Mouse (Mus musculus) urinary bladder, postnatal 4 days (tissue): ENCODE measurements at regions not wholly inside any gene's neighbourhood (a gene's known extent, or its start where the extent isn't known, plus 50 kb on each side); places are given as distances from the start of the nearest gene placed in this dataset.

Experiments used
- DNase-seq, 2 experiments: peaks; one replicate each; pipeline ENCODE4 v3.0.0; 2021 to 2022; ENCODE audit warnings: low spot score in 2 of 2

GRCm38 (mm10) chr11:111838996-111839395, 773.0 kb downstream of the Kcnj2 start:
- DNase-seq = no peak

DNA sequence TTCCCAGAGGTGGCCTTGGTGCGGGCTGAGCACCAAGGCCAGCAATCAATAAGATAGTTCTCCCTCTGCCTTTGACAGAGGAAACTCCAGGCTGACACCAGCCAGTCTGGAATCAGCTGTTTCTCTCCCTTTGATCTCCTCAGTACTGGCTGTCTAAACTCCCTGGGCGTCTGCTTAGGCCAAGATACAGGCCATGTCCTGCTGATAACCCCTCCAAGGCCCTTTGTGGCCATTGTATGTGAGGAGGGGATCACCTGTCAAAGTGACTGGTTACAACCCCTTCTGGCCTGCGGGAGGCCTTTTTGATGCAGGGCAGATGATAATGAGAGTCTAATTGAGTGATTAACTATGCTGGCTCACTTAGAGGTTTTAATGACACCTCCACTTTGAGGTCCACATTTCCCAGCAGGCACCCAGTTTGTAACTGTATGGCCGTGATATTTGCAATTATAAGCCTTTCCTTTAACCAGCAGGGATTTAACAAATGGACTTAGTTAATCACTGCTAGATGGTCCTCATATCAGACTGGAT, 777.8 kb downstream of the Kcnj2 start:
- DNase-seq = no peak

DNA sequence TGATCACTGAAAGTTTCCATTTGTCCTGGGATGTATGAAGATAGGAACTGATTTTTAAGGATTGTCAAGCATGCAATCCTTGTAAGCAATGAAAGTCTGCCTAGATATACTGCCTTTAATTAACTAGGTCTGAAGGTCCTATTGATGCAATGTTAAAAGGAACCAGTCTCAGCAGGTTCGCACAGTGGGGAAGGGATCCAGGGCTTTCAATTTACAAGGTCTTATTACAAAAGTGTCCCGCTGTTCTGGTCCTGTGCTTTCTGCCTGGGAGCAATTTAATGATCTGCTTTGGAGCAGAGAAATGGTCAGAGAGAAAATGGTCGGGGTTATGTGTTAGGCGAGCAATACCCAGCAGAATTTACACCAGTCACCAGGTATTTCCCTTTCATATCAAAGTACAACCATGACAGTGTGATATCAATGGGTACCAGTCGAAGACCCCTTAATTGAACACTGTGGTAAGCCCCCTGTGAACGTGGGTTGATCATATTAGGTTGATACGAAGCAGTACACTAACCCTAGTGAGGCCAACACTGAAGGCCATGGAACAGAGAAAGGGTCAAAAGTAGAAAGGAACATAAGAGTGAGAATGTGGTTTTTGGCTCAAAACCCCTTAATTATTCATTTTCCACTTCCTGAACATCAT, 778.5 kb downstream of the Kcnj2 start:
- DNase-seq = no peak

- DNase-seq = no peak
Observed at GRCm38 (mm10) chr11:111857288-111857687, 791.3 kb downstream of the Kcnj2 start.

DNA sequence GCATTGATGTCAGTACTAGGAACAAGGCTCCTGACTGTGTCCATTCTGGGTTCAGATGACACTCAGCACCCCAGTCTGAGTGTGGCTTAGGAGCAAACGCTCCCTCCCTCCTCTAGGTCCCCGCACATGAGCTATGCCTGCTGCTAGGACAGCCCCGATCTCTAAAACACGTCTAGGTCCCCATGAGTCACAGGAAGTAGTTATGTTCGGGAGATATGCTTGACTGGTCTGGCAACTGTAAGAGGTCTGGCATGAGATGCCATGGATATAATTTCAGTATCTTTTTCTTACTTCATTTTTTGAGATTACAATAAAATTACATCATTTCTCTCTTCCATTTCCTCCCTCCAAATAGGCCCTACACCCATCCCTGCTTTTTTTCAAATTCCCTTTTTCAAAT, 792.1 kb downstream of the Kcnj2 start:
- DNase-seq = no peak

GRCm38 (mm10) chr11:111865143-111865542, 799.2 kb downstream of the Kcnj2 start:
- no peak for DNase-seq

GRCm38 (mm10) chr11:111875406-111875805, 809.4 kb downstream of the Kcnj2 start:
- DNase-seq = no peak

GRCm38 (mm10) chr11:111880146-111880545, 814.2 kb downstream of the Kcnj2 start:
- no peak for DNase-seq

GRCm38 (mm10) chr11:111890026-111890425, 824.1 kb downstream of the Kcnj2 start:
- no peak for DNase-seq

- DNase-seq = no peak
Observed at GRCm38 (mm10) chr11:111893861-111894260, 827.9 kb downstream of the Kcnj2 start.

- DNase-seq = no peak
Observed at GRCm38 (mm10) chr11:111895221-111896200, 829.5 kb downstream of the Kcnj2 start.

- no peak for DNase-seq
Observed at GRCm38 (mm10) chr11:111897001-111897400, 831.0 kb downstream of the Kcnj2 start.

DNA sequence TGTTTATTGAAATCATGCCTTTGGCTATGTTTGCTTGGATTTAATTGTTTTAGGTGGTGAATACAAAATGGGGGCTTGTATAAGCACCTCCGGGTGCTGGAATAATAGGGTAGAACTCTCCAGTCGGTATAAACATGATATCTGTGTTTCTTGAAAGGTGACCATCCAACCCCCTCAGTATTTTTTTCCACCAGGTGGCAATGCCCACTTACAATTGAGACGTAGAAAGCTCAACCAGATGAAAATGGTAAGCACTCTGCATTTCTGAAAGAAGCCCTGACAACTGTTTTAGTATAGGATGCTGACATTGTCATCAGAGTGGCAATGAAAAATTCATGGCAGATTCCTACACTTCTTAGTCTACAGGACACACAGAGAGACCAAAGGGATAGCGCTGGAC, 838.1 kb downstream of the Kcnj2 start:
- DNase-seq = no peak

DNA sequence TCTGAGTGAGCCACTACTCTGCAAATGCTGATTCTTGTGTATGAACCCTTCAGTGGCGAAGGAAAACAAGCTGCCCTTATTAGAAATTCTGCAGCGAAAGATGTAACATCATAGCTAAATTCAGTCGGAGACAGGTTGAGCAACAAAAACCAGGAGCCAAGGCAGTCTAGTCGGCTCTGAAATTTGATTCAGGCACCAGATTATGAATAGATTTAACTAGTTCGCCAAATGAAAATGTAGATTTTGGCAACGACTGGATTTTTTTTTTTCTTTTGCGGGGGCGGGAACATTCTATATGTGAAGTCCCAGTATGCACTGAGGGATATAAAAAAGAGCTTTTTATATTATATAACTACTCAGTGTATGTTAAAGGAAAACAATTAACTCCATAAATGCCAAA, 847.9 kb downstream of the Kcnj2 start:
- no peak for DNase-seq

- no peak for DNase-seq
Observed at GRCm38 (mm10) chr11:111926336-111926735, 855.7 kb upstream of the Sox9 start.

- DNase-seq = no peak
Observed at GRCm38 (mm10) chr11:111929366-111929765, 852.7 kb upstream of the Sox9 start.

GRCm38 (mm10) chr11:111932052-111932451, 850.0 kb upstream of the Sox9 start:
- no peak for DNase-seq

DNA sequence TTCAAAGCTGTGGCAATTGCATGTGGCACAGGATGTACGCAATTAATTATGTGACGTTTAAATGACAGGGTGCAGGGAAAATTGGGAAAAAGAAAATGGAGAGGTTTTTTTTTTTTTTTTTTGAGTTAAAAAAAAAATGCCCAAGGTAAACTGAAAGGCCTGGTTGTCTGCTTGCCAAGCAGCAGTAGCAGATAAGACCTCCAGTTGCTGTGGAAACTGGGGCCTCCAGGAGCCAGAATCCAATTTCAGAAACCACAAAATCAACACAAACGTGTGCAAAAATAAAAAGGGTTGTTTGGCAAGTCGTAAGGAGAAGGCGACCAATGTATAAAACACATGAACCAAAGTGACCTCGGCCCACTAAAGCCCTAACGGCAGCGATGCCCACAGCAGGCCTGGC, 837.7 kb upstream of the Sox9 start:
- DNase-seq = no peak

GRCm38 (mm10) chr11:111945806-111946205, 836.2 kb upstream of the Sox9 start:
- no peak for DNase-seq

DNA sequence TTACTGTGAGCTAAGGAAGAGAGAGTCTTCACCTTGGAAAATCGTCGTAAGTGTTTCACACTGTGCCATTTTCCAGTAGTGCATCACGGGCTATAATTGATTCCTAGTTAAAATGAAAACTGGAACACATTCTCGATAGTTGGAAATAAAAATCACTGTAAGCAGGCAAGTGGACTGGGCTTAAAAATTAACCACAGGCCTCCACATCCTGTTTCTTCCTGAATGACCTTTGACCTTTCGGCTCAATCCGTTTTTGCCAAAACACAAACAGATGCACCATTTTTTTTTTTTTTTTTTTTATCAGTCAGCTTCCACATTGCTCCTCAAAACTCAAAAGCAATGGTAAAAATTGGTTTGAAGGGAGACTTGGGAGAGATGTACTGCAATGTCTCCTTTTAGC, 834.4 kb upstream of the Sox9 start:
- no peak for DNase-seq

- DNase-seq = no peak
Observed at GRCm38 (mm10) chr11:111953421-111953820, 828.6 kb upstream of the Sox9 start.

DNA sequence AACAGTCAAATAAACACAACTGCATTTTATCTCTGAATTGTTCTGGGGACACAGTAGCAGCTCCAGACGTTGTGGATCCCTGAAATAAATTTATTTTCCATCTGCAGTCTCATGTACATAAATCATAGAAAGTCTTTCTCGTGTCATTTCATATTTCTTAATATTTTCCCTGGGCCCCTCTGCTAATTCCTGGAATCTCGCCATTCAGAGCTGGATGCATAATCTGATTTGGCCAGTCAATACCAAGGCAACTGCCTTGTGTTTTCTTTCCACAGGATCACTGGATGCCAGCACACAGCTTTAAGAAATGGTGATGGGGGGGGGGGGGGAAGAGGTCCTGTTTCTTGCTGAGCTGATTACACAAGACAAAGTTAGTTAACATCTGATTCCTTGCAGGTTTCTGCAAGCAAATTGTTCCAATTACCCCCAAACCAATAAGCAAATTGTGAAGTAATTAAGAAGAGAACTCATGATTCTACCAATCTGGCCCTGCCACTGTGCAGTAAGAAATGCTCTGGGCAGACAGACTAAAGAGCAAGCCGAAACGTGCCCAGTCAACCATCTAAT, 824.2 kb upstream of the Sox9 start:
- no peak for DNase-seq
